Mouse (Mus musculus): ENCODE data around the gene Prokr2. TPM values are rescaled to one million over a fixed set of nuclear protein-coding genes. Genes with fewer than 3 reads are reported as not detected.

The Prokr2 gene
- polyA plus RNA-seq (2012; ENCODE audit: insufficient read depth, insufficient read length, missing spikeins), result not detected in 2 replicates

DNA sequence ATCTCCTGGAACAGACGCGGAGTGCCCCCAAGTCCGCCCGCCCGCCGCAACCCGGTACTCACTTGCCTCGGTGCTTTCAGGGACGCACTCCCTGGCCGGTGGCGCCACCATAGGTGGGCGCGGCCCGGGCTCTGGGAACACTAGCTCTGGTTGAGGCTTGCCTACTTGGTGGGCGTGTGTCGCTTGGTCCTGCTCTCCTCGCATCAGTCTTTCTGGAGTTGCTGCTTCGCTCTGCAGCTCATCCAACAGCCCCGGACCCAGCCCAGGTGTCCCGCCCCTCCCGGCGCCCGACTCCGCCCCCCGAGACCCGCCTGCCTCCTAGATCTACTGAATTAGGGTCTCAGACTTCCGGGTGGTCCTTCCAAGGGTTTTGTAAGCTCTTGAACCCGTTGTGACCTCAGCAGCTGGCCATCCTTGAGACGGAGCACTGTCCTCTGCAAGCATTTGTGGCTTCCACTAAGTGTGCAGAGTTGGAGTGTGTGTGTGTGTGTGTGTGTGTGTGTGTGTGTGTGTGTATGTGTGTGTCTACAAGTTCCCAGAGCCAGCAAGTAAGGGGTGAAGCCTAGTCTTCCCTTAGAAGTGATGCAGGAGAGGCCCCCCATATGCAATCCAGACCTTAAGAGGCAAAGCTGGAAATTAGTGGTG, at the start of gene Prokr2:
Prokr2 (minus strand) TSS at position 254 of the 645 bp plus-strand sequence.
- H3K4me1 ChIP-seq (ENCODE audit: control insufficient read depth, insufficient read depth, insufficient read length, low read length), result peaks cover 6% of the 10 kb centered on the region
- H3K4me3 ChIP-seq (ENCODE audit: insufficient read depth, low read depth, low read length), result peak within 1 kb of the TSS; percentile 19; the same call in 1 of the 2 replicates
- no peak within 1 kb of the TSS for H3K27ac ChIP-seq (replicated peaks; ENCODE audit: low read depth, low read length)

- Histone ChIP-seq H3K4me1 (ENCODE audit: control insufficient read depth, insufficient read depth, insufficient read length, low read length) (no peaks in the 10 kb centered on the region), H3K27ac (replicated peaks; ENCODE audit: low read depth, low read length) (no peak overlapping the region)
Measured at GRCm38 (mm10) chr2:132427160-132427941, 42.1 kb upstream of the Prokr2 start.

DNA sequence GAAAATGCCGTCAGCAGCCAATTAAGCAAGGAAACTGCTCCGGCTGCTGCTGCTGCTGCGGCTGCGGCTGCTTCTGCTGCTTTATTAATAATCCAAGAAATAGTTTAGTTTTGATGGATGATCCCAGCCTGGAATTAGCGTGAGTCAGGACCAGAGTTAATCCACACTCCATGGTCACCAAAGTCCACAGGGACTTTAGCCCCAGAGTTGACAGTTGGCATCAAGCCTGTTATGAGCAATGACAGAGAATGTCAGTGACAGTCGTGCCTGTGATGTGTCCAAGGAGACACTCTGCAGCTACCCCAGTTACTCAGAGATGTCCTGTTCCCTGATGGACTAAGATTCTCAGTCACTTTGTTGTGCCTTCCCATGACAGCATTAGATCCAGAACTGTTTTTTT, 40.3 kb upstream of the Prokr2 start:
- H3K27ac ChIP-seq (replicated peaks; ENCODE audit: low read depth, low read length), result no peak overlapping the region
- H3K4me3 ChIP-seq (ENCODE audit: insufficient read depth, low read depth, low read length), result no peak overlapping the region
- H3K4me1 ChIP-seq (ENCODE audit: control insufficient read depth, insufficient read depth, insufficient read length, low read length), result no peaks in the 10 kb centered on the region

More at GRCm38 (mm10) chr2:132427160-132427941, 42.1 kb upstream of the Prokr2 start:
- H3K4me3 ChIP-seq (ENCODE audit: insufficient read depth, low read depth, low read length), result no peak overlapping the region

DNA sequence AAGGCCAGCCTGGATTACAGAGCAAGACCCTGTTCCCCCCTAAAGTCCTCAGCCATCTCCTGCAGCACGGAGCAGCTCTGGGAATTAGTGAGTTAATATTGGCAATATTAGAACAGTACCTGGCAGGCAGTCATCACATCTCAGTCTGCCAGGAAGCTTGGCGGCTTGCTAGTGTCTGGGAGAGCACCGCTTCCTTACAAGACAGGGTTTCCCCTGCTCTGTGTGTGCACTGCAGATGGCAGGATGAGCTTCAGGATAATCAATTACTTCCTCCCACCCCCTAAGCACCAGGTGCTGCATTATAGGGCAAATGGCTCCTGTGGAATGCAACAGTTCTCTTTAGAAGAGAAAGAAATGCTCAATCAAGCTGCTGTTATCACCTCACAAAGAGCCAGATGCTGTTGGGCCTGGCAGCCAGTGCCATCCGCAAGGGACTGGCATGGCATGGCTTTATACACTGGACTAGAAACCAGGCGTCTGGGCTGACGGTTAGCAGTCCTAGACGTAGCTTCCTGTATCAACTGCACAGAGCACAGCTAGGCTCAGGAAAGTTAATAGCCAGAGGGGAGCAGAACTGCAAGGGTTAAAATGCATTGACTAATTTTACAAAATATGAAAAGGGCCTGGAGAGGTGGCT, 38.3 kb upstream of the Prokr2 start:
- Histone ChIP-seq H3K4me1 (ENCODE audit: control insufficient read depth, insufficient read depth, insufficient read length, low read length) (no peaks in the 10 kb centered on the region), H3K4me3 (ENCODE audit: insufficient read depth, low read depth, low read length) (no peak overlapping the region), H3K27ac (replicated peaks; ENCODE audit: low read depth, low read length) (no peak overlapping the region)

DNA sequence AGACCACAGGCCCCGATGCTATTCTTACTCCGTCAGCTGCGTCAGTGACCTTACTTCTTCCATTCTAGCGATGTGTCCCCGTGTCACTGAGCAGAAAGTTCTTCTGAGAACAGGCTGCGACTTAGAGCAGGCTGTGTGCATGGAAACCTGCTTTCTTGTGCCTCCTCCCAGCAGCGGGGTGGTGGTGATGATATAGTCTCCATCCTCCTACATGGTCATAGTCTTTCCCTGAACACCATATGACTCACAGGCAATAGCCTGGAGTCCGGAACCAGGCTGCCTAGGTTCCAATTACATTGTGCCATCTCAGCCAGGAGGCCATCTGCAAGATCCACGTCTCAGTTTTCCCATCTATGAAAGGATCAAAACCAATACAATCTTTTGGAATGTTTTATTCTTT, 37.6 kb upstream of the Prokr2 start:
- no peak overlapping the region for H3K4me3 ChIP-seq (ENCODE audit: insufficient read depth, low read depth, low read length)
- H3K27ac ChIP-seq (replicated peaks; ENCODE audit: low read depth, low read length), result no peak overlapping the region

GRCm38 (mm10) chr2:132418414-132418813, 33.2 kb upstream of the Prokr2 start:
- Histone ChIP-seq H3K4me3 (ENCODE audit: insufficient read depth, low read depth, low read length) (no peak overlapping the region), H3K27ac (replicated peaks; ENCODE audit: low read depth, low read length) (no peak overlapping the region), H3K4me1 (ENCODE audit: control insufficient read depth, insufficient read depth, insufficient read length, low read length) (no peaks in the 10 kb centered on the region)

More for the DNA sequence above, 37.6 kb upstream of the Prokr2 start:
- no peaks in the 10 kb centered on the region for H3K4me1 ChIP-seq (ENCODE audit: control insufficient read depth, insufficient read depth, insufficient read length, low read length)

DNA sequence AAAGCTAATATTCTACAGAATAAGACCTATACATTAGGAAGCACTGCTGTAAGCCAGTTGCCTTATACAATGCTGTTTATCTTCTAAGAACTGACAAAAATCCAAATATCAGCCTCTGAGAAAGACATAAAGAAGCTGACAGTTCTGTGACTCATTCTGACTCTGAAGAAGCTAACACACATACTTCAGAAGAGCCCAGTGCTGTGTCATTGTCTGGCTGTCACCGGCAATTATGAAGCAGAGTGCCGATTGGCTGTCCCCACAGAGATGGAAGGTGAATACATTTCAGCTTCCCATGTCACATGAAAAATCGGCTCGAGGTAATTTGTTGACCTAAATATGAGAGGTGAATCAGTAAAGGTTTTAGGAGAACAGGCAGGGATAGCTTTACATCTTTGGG, 24.9 kb upstream of the Prokr2 start:
- Histone ChIP-seq H3K4me1 (ENCODE audit: control insufficient read depth, insufficient read depth, insufficient read length, low read length) (no peaks in the 10 kb centered on the region), H3K27ac (replicated peaks; ENCODE audit: low read depth, low read length) (no peak overlapping the region), H3K4me3 (ENCODE audit: insufficient read depth, low read depth, low read length) (no peak overlapping the region)

DNA sequence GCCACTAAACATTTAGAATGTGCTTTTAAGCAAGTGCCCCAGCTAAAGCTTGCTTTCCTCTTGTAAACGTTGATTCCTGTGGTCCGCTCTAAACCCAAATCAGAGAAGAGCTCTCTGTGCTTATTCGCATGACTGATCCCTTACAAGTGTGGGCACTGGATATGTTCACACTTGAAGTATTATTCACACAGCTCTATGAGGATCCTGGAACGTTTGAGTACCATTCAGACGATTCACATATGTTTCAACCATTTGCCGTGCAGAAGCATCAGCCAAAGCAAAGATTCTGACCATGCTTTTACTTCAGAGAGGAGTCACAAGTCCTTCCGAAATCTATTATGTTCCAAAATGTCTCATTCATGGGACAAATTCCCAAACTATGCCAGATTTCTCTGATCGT, 12.9 kb upstream of the Prokr2 start:
- Histone ChIP-seq H3K4me3 (ENCODE audit: insufficient read depth, low read depth, low read length) (no peak overlapping the region), H3K4me1 (ENCODE audit: control insufficient read depth, insufficient read depth, insufficient read length, low read length) (no peaks in the 10 kb centered on the region), H3K27ac (replicated peaks; ENCODE audit: low read depth, low read length) (no peak overlapping the region)

DNA sequence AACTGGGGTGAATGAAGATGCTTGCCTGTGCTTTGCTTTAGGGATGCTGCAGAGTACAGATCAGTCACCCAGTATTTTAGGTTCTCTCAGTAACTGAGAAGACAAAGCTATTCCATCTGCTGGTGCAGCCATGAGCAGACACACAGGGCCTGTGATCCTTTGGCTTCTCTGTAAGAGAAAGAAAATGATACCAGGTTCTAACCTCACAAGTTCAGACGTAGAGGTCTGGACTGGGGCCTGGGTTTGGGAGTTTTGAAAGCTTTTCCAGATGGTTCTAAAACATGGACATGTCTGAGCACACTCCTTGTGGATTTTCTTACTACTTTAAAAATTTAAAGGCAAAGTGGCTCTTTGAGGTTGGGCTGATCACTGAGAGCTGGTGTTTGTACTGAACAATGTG, 10.5 kb upstream of the Prokr2 start:
- no peaks in the 10 kb centered on the region for H3K4me1 ChIP-seq (ENCODE audit: control insufficient read depth, insufficient read depth, insufficient read length, low read length)
- H3K4me3 ChIP-seq (ENCODE audit: insufficient read depth, low read depth, low read length), result no peak overlapping the region
- no peak overlapping the region for H3K27ac ChIP-seq (replicated peaks; ENCODE audit: low read depth, low read length)

- Histone ChIP-seq H3K27ac (replicated peaks; ENCODE audit: low read depth, low read length) (no peak overlapping the region), H3K4me3 (ENCODE audit: insufficient read depth, low read depth, low read length) (no peak overlapping the region), H3K4me1 (ENCODE audit: control insufficient read depth, insufficient read depth, insufficient read length, low read length) (no peaks in the 10 kb centered on the region)
Measured at GRCm38 (mm10) chr2:132390607-132391160, 5.4 kb upstream of the Prokr2 start.

DNA sequence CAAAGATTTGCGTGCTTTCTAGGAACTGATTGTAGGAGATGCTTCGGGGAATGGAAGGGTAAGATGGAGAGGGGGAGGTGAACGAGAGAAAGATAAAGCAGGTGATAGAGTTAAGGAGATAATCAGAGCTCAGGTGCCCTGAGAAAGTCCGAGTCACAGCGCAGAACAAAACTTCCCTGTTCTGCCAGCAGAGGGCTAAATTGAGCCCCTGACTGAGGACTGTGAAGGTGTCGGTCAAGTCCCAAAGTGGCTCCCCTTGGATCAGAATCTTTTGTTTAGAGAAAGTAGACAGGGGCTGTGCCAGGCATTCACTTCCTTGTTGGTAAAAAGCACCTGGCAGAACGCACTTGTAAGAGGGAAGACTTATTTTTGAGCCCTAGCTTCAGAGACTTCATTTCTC, 4.3 kb upstream of the Prokr2 start:
- Histone ChIP-seq H3K4me1 (ENCODE audit: control insufficient read depth, insufficient read depth, insufficient read length, low read length) (peaks cover 6% of the 10 kb centered on the region), H3K4me3 (ENCODE audit: insufficient read depth, low read depth, low read length) (no peak overlapping the region), H3K27ac (replicated peaks; ENCODE audit: low read depth, low read length) (no peak overlapping the region)

DNA sequence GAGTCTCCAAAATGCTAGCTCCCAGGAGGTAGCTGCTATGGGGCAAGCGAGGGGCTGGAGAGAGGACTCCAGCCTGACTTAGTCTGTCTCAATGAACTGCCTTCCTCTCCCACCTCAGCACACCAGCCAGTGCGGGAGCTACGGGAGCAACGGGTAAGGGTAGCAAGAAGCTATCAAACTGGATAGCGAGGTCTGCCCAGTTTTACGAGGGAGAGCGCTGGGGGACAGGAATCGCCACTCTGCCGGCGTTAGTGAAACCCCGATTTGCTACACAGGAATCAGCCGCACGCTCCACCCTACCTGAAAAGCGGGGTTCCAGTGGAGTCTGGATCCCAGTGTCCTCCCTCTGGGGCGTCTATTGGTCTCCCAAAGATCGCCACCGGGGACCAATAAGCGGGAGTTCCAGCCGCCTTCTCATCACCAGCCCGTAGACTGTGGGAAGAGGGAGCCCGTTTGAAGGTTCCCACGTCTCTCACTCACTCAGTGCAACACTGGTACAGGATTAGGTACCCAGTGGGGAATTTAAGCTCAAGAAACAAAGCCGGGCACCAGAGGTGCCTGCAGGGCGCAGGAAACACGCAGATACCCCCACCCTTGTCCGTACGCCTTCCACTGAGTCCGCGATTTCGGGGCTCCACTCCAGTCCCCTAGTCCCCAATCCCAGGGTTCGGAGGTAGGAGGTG, 595 bp downstream of the Prokr2 start:
- Histone ChIP-seq H3K27ac (replicated peaks; ENCODE audit: low read depth, low read length) (no peak overlapping the region), H3K4me1 (ENCODE audit: control insufficient read depth, insufficient read depth, insufficient read length, low read length) (peaks cover 6% of the 10 kb centered on the region), H3K4me3 (ENCODE audit: insufficient read depth, low read depth, low read length) (peak overlapping the region; percentile 19; the same call in 1 of the 2 replicates)

DNA sequence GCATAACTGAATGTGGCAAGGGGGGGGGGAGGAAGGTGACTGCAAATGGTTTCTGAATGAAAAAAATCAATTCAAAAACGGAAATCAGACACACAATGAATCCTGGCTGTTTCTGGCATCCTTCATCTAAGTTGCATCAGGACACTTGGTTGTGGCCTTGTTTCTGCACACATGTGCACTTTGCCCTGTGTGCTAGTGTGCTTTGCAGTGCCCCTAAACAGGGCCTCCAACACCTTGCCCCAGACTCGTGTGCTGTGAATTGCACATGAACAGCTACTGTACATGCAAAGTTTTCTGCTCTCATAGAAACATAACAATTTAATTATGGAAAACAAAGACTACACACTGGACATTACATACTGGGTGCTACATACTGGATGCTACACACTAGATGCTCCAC, 2.9 kb downstream of the Prokr2 start:
- peaks cover 6% of the 10 kb centered on the region for H3K4me1 ChIP-seq (ENCODE audit: control insufficient read depth, insufficient read depth, insufficient read length, low read length)
- no peak overlapping the region for H3K4me3 ChIP-seq (ENCODE audit: insufficient read depth, low read depth, low read length)

DNA sequence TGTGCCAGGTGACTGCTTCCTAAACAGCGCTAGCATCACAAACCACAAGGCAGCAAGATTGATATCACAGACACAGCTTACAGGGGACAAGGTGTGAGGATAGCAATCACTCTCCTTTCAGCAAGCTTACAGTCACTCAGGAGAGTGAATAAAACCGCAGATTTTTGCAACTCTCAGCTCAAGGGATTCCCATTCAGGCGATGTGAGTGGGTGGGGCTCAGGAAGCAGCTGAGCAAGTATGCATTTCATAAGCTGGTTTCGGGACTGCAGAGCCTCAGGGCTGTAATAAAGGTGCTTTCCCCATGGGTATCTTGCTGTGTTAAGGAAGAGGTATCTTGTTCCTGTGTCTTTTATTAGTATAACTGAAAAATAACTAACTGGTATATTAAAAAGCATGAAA, 5.6 kb downstream of the Prokr2 start:
- Histone ChIP-seq H3K4me3 (ENCODE audit: insufficient read depth, low read depth, low read length) (no peak overlapping the region), H3K27ac (replicated peaks; ENCODE audit: low read depth, low read length) (no peak overlapping the region), H3K4me1 (ENCODE audit: control insufficient read depth, insufficient read depth, insufficient read length, low read length) (peaks cover 1% of the 10 kb centered on the region; the same call in 1 of the 2 replicates)

More for the DNA sequence above, 2.9 kb downstream of the Prokr2 start:
- H3K27ac ChIP-seq (replicated peaks; ENCODE audit: low read depth, low read length), result no peak overlapping the region
